Mouse (Mus musculus): ENCODE measurements around the gene H2afy.

- TF ChIP-seq CTCF (IDR thresholded peaks at IDR 0.05; ENCODE audit: insufficient read depth, low read length) (no peak), POLR2A (IDR thresholded peaks at IDR 0.05; ENCODE audit: borderline replicate concordance, extremely low read depth, low read depth, low read length) (no peak)
Measured at GRCm38 (mm10) chr13:56176310-56176709, 40.1 kb upstream of the H2afy start.

All from lung, adult 2 months (tissue).